Mouse (Mus musculus) G1E-ER4 (cell line): Measurements from ENCODE around the gene Prickle2. TPM values are rescaled to one million over a fixed set of nuclear protein-coding genes. Genes with fewer than 3 reads are reported as not detected.

ENCODE experiments used
- GATA1 ChIP-seq: IDR thresholded peaks from one replicate; pipeline ENCODE4 v1.8.0; 2012; ENCODE audit warnings: low read length, inconsistent platforms
- polyA plus RNA-seq: library from polyadenylated mRNA; stranded (reverse); fragments of >175 nt; gene quantifications from 2 replicates; pipeline ENCODE4 v1.2.3, GENCODE M21; 2012

Prickle2 gene
- polyA plus RNA-seq, 1 experiment = not detected

DNA sequence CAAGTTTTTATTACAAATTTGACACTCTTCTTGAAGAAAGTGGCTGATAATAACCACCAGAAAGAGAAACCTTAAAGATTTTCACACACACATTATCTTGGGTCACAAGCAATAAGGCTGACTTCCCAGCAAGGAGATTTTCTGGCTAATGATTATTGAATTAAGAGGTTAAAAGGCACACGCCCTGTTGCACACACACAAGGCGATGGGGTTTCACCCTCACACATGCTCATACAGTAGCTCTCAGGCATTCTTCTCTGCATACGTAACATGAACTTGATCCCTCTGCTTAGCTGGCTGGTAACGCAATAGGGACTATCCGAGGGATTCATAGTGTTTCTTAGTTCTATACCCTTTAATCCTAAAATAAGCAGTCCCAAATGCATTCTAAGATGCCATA is 18.6 kb downstream of the Prickle2 start:
- TF ChIP-seq GATA1 = no peak

- no peak for TF ChIP-seq GATA1
Observed at GRCm38 (mm10) chr6:92674394-92674925, 31.5 kb downstream of the Prickle2 start.

DNA sequence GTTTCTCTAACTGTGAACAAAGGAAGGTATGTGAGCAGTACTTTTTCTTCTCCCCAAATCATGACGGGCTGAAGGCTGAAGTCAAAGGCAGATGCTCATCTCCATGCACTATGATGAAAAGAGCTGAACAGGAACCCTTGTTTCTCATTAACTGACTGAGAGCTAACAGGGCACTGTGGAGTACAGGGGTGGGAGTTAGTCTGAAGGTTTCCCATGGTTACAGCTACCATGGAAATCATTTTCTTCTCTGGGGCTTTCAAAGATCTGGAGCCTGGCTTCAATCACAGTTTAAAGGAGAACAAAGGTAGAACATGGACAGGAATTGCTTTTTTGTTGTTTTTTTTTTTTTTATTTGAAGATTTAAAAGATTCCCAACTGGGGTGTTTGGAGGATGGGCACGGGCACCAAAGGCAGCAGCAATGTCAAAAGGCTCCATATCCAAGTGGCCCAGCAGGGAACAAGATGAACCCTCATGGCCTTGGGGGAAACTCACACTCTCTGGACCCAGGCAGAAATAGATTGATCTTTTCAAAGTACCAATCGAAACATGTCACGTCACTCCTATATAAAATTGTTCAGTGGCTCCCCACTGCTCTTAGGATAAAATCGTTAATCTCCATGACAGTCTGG is 35.3 kb downstream of the Prickle2 start:
- TF ChIP-seq GATA1 = no peak

DNA sequence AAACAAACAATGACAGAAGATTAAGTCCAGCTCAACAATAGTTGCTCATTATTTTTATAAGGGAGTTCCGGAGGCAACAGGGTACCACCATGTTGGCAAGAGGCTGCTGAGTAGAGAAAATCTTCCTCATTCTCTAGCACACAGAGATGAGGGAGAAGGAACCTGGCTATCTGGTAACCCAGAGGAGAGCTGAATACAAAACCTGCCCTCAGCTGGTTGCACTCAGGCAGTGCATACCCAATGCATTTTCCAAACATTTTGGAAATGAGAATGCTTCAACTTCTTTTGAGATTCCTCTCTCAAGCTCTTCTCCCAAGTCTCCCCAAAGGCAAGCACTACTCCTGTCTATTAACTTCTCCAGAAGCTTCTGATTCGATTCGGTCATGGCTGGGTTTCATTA is 36.3 kb downstream of the Prickle2 start:
- no peak for TF ChIP-seq GATA1

GRCm38 (mm10) chr6:92667544-92667943 is 38.4 kb downstream of the Prickle2 start:
- no peak for TF ChIP-seq GATA1

GRCm38 (mm10) chr6:92665530-92665989 is 40.4 kb downstream of the Prickle2 start:
- no peak for TF ChIP-seq GATA1

GRCm38 (mm10) chr6:92663885-92664284 is 42.1 kb downstream of the Prickle2 start:
- TF ChIP-seq GATA1 = no peak

GRCm38 (mm10) chr6:92663433-92663832 is 42.5 kb downstream of the Prickle2 start:
- TF ChIP-seq GATA1 = no peak

- TF ChIP-seq GATA1 = no peak
Observed at GRCm38 (mm10) chr6:92649063-92649462, 56.9 kb downstream of the Prickle2 start.

GRCm38 (mm10) chr6:92648571-92648970 is 57.4 kb downstream of the Prickle2 start:
- TF ChIP-seq GATA1 = no peak

DNA sequence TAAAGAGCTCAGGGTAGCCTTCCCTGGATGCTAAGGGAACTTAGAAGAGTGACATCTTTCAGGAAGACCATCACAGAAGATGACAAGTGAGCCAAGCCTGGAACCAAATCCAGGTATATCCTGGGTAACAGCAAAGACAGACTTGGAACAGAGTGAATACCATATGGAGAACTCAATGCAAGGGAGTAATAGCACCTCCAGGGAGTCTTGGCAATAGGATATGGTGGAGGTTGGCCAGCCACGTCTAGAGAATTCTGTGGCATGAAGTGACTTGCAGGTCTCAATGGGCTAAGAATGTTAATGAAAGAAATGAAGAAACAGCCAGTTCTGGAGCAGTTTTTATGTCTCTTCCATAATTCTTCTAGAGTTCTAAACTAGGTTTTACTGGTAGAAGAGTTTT is 63.0 kb downstream of the Prickle2 start:
- TF ChIP-seq GATA1 = no peak

- TF ChIP-seq GATA1 = no peak
Observed at GRCm38 (mm10) chr6:92641956-92642355, 64.0 kb downstream of the Prickle2 start.

DNA sequence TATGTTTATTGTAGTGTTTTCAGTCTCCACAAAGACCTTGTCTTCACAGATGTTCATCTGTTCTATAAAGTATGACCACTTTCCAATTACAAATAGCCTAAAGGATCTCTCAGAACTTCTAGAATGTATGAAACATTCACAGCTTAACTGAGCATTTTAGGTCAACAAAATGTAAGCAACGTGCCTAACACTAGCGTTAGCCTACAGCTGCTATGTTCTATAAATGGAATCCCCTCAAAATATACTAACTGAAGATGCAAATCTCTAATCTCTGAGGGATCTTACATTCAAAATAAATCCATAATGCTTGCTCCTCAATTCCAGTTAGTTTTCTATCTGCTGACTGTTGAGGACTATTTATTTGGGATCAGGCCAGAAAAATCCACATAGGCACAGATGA is 65.1 kb downstream of the Prickle2 start:
- TF ChIP-seq GATA1 = no peak

GRCm38 (mm10) chr6:92636431-92636830 is 69.5 kb downstream of the Prickle2 start:
- TF ChIP-seq GATA1 = no peak

GRCm38 (mm10) chr6:92634876-92635468 is 71.0 kb downstream of the Prickle2 start:
- no peak for TF ChIP-seq GATA1

- no peak for TF ChIP-seq GATA1
Observed at GRCm38 (mm10) chr6:92630991-92631390, 75.0 kb downstream of the Prickle2 start.

DNA sequence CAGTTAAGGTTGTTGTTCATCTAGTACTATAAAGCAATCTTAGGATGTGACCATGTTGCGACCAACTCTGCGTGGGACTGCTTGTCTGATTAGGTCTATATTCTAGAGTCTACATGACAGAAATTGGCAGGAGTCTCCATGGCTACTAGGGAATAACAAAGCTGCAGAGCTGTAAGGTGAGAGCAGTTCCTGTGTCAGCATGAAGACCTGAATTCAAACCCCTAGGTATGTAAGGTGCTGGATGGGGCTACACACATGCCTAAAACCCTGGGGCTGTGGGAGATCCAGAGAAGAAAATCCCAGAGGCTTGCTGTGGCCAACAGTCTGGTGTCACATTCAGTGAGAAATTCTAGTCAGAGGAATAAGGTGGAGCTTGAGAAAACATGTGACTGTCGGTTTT is 78.2 kb downstream of the Prickle2 start:
- no peak for TF ChIP-seq GATA1
